Mouse (Mus musculus): ENCODE results near the gene Pcnx3. TPM values are rescaled to one million over a fixed set of nuclear protein-coding genes. Genes with fewer than 3 reads are reported as not detected.

Gene Pcnx3
- polyA plus RNA-seq, 1 experiment, result 39.7 TPM

- H3K9ac ChIP-seq (ENCODE audit: low read depth, poor library complexity, severe bottlenecking), result no peak overlapping the region
- no peaks in the 10 kb centered on the region for H3K4me1 ChIP-seq (ENCODE audit: control insufficient read depth, insufficient read depth, low read length)
- TF ChIP-seq EP300 (IDR thresholded peaks at IDR 0.05; ENCODE audit: insufficient read depth, low read depth, low read length) (no peak), POLR2A (IDR thresholded peaks at IDR 0.05; ENCODE audit: insufficient read depth, low read length) (no peak), CTCF (IDR thresholded peaks at IDR 0.05; ENCODE audit: low read depth, low read length) (no peak)
- no peaks in the 10 kb centered on the region for H3K9me3 ChIP-seq (replicated peaks; ENCODE audit: control insufficient read depth, insufficient read depth, low read length, poor library complexity, severe bottlenecking)
- H3K27ac ChIP-seq (ENCODE audit: insufficient read depth, low read length), result no peak overlapping the region
- H3K27me3 ChIP-seq (ENCODE audit: control insufficient read depth, insufficient read depth, low read length, poor library complexity, severe bottlenecking), result no peaks in the 10 kb centered on the region
- H3K36me3 ChIP-seq (ENCODE audit: control insufficient read depth, insufficient read depth, low read length, poor library complexity, severe bottlenecking), result peaks cover 5% of the 10 kb centered on the region; the same call in 1 of the 2 replicates
- no peak overlapping the region for H3K4me3 ChIP-seq (ENCODE audit: low read depth, low read length)
These were observed 3.7 kb downstream of the Pcnx3 start for GRCm38 (mm10) chr19:5684985-5685384.

GRCm38 (mm10) chr19:5684236-5684635, 4.5 kb downstream of the Pcnx3 start:
- no peaks in the 10 kb centered on the region for H3K4me1 ChIP-seq (ENCODE audit: control insufficient read depth, insufficient read depth, low read length)
- no peak overlapping the region for H3K9ac ChIP-seq (ENCODE audit: low read depth, poor library complexity, severe bottlenecking)
- H3K27ac ChIP-seq (ENCODE audit: insufficient read depth, low read length), result no peak overlapping the region
- H3K36me3 ChIP-seq (ENCODE audit: control insufficient read depth, insufficient read depth, low read length, poor library complexity, severe bottlenecking), result peaks cover 5% of the 10 kb centered on the region; the same call in 1 of the 2 replicates
- H3K4me3 ChIP-seq (ENCODE audit: low read depth, low read length), result no peak overlapping the region
- TF ChIP-seq EP300 (IDR thresholded peaks at IDR 0.05; ENCODE audit: insufficient read depth, low read depth, low read length), result no peak
- TF ChIP-seq CTCF (IDR thresholded peaks at IDR 0.05; ENCODE audit: low read depth, low read length), result no peak
- TF ChIP-seq POLR2A (IDR thresholded peaks at IDR 0.05; ENCODE audit: insufficient read depth, low read length), result no peak
- H3K9me3 ChIP-seq (replicated peaks; ENCODE audit: control insufficient read depth, insufficient read depth, low read length, poor library complexity, severe bottlenecking), result no peaks in the 10 kb centered on the region
- H3K27me3 ChIP-seq (ENCODE audit: control insufficient read depth, insufficient read depth, low read length, poor library complexity, severe bottlenecking), result no peaks in the 10 kb centered on the region

GRCm38 (mm10) chr19:5680432-5680831, 8.3 kb downstream of the Pcnx3 start:
- no peak overlapping the region for H3K9ac ChIP-seq (ENCODE audit: low read depth, poor library complexity, severe bottlenecking)
- no peak overlapping the region for H3K4me3 ChIP-seq (ENCODE audit: low read depth, low read length)
- TF ChIP-seq EP300 (IDR thresholded peaks at IDR 0.05; ENCODE audit: insufficient read depth, low read depth, low read length) (no peak), CTCF (IDR thresholded peaks at IDR 0.05; ENCODE audit: low read depth, low read length) (no peak), POLR2A (IDR thresholded peaks at IDR 0.05; ENCODE audit: insufficient read depth, low read length) (no peak)
- peaks cover 18% of the 10 kb centered on the region for H3K36me3 ChIP-seq (ENCODE audit: control insufficient read depth, insufficient read depth, low read length, poor library complexity, severe bottlenecking)
- H3K4me1 ChIP-seq (ENCODE audit: control insufficient read depth, insufficient read depth, low read length), result no peaks in the 10 kb centered on the region
- no peaks in the 10 kb centered on the region for H3K27me3 ChIP-seq (ENCODE audit: control insufficient read depth, insufficient read depth, low read length, poor library complexity, severe bottlenecking)
- H3K27ac ChIP-seq (ENCODE audit: insufficient read depth, low read length), result no peak overlapping the region
- H3K9me3 ChIP-seq (replicated peaks; ENCODE audit: control insufficient read depth, insufficient read depth, low read length, poor library complexity, severe bottlenecking), result no peaks in the 10 kb centered on the region

GRCm38 (mm10) chr19:5668372-5668771, 20.3 kb downstream of the Pcnx3 start:
- Histone ChIP-seq H3K4me1 (ENCODE audit: control insufficient read depth, insufficient read depth, low read length) (no peaks in the 10 kb centered on the region), H3K27ac (ENCODE audit: insufficient read depth, low read length) (no peak overlapping the region), H3K36me3 (ENCODE audit: control insufficient read depth, insufficient read depth, low read length, poor library complexity, severe bottlenecking) (no peaks in the 10 kb centered on the region), H3K9me3 (replicated peaks; ENCODE audit: control insufficient read depth, insufficient read depth, low read length, poor library complexity, severe bottlenecking) (no peaks in the 10 kb centered on the region), H3K27me3 (ENCODE audit: control insufficient read depth, insufficient read depth, low read length, poor library complexity, severe bottlenecking) (no peaks in the 10 kb centered on the region), H3K4me3 (ENCODE audit: low read depth, low read length) (no peak overlapping the region), H3K9ac (ENCODE audit: low read depth, poor library complexity, severe bottlenecking) (no peak overlapping the region)
- TF ChIP-seq POLR2A (IDR thresholded peaks at IDR 0.05; ENCODE audit: insufficient read depth, low read length), result no peak
- TF ChIP-seq EP300 (IDR thresholded peaks at IDR 0.05; ENCODE audit: insufficient read depth, low read depth, low read length), result no peak
- no peak for TF ChIP-seq CTCF (IDR thresholded peaks at IDR 0.05; ENCODE audit: low read depth, low read length)

GRCm38 (mm10) chr19:5666386-5666785, 22.3 kb downstream of the Pcnx3 start:
- no peak overlapping the region for H3K9ac ChIP-seq (ENCODE audit: low read depth, poor library complexity, severe bottlenecking)
- no peak overlapping the region for H3K27ac ChIP-seq (ENCODE audit: insufficient read depth, low read length)
- no peaks in the 10 kb centered on the region for H3K4me1 ChIP-seq (ENCODE audit: control insufficient read depth, insufficient read depth, low read length)
- H3K4me3 ChIP-seq (ENCODE audit: low read depth, low read length), result no peak overlapping the region
- no peaks in the 10 kb centered on the region for H3K27me3 ChIP-seq (ENCODE audit: control insufficient read depth, insufficient read depth, low read length, poor library complexity, severe bottlenecking)
- no peaks in the 10 kb centered on the region for H3K9me3 ChIP-seq (replicated peaks; ENCODE audit: control insufficient read depth, insufficient read depth, low read length, poor library complexity, severe bottlenecking)
- no peaks in the 10 kb centered on the region for H3K36me3 ChIP-seq (ENCODE audit: control insufficient read depth, insufficient read depth, low read length, poor library complexity, severe bottlenecking)
- TF ChIP-seq CTCF (IDR thresholded peaks at IDR 0.05; ENCODE audit: low read depth, low read length) (no peak), EP300 (IDR thresholded peaks at IDR 0.05; ENCODE audit: insufficient read depth, low read depth, low read length) (no peak), POLR2A (IDR thresholded peaks at IDR 0.05; ENCODE audit: insufficient read depth, low read length) (no peak)

GRCm38 (mm10) chr19:5665465-5665864, 23.2 kb downstream of the Pcnx3 start:
- no peak for TF ChIP-seq CTCF (IDR thresholded peaks at IDR 0.05; ENCODE audit: low read depth, low read length)
- TF ChIP-seq POLR2A (IDR thresholded peaks at IDR 0.05; ENCODE audit: insufficient read depth, low read length), result no peak
- no peaks in the 10 kb centered on the region for H3K36me3 ChIP-seq (ENCODE audit: control insufficient read depth, insufficient read depth, low read length, poor library complexity, severe bottlenecking)
- H3K9ac ChIP-seq (ENCODE audit: low read depth, poor library complexity, severe bottlenecking), result no peak overlapping the region
- no peak overlapping the region for H3K27ac ChIP-seq (ENCODE audit: insufficient read depth, low read length)
- H3K4me3 ChIP-seq (ENCODE audit: low read depth, low read length), result no peak overlapping the region
- H3K9me3 ChIP-seq (replicated peaks; ENCODE audit: control insufficient read depth, insufficient read depth, low read length, poor library complexity, severe bottlenecking), result no peaks in the 10 kb centered on the region
- no peaks in the 10 kb centered on the region for H3K27me3 ChIP-seq (ENCODE audit: control insufficient read depth, insufficient read depth, low read length, poor library complexity, severe bottlenecking)
- H3K4me1 ChIP-seq (ENCODE audit: control insufficient read depth, insufficient read depth, low read length), result peaks cover 2% of the 10 kb centered on the region
